Mouse (Mus musculus): ENCODE measurements around the gene Aqp7.

GRCm38 (mm10) chr4:41092958-41093357 lies 45.0 kb upstream of the Aqp7 start:
- no peak for TF ChIP-seq EP300 (IDR thresholded peaks at IDR 0.05; ENCODE audit: insufficient read depth, low read depth, low read length)
- no peak for TF ChIP-seq POLR2A (IDR thresholded peaks at IDR 0.05; ENCODE audit: insufficient read depth, low read depth, low read length)
- TF ChIP-seq CTCF (IDR thresholded peaks at IDR 0.05): no peak
